Mouse (Mus musculus) CH12F3 (cell line): Measurements from ENCODE around the gene Tecta.

ENCODE experiments used
- in situ Hi-C: fragments of 300-500 bp; cut with MboI; formaldehyde crosslinking; loops from 2 replicates; pipeline ENCODE4 v1.14.3; 2020; ENCODE audit warnings: low sequenced_read_pairs

Tecta gene

DNA sequence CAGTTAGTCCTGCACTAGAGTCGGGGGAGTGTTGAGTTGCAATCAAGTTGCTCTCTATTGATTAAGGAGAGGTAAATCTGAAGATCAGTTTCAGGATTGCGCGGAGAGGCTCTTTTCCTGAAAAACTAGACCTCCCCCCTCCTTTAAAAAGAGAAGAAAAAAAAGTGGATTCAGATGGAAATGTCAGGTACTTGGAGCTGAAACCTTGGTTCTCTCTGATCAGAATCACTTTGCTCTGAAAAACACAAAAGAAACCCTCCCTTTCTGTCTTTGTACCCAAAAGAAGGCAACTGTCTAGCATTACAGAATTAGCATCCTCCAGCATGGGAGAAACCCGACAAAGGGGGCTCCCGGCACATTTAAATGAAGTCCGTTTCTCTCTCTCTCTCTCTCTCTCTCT is at the start of gene Tecta:
Tecta (minus strand) TSS at position 101 of the 400 bp plus-strand sequence.
- in situ Hi-C loops = no loop called here

DNA sequence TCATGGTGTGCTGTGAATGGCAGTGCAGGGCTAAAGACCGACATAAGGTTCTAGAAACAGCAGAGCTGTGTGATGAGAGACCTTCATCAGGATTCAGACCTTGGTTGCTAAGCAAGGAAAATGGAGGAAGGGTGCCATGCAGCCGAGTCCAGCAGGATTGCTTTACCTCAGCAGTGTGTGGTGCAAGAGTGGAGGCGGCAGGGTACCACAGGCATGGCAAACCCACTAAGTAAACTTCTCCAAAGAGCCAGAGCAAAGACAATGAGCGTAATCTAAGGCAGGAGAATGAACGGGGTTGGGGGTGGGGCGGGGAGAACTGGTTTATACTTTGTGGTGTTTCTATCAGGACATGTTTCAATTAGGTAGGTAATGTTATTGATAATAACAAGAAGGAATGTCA is 49.3 kb upstream of the Tecta start:
- in situ Hi-C loops = no loop called here

GRCm38 (mm10) chr9:42442100-42442499 is 42.4 kb upstream of the Tecta start:
- in situ Hi-C loops = no loop called here

DNA sequence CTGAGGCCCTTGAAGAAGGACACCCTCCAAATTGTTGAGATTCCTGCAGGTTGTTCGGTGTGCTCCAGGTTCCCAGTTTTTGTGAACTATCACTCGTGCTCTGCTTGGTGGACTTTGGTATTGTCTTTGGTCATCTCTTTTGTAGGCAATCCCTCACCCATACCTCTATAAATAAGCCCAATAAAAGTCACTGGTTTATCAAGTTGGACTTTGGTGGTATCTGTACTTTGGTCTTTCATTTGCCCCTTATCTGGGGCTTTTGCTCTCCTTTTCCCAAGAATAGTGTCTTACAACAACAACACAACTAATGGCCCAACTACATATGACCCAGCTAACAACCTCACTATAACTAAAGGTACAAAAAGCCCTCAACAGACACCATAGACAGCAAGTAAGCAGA is 41.5 kb upstream of the Tecta start:
- in situ Hi-C loops = no loop called here

DNA sequence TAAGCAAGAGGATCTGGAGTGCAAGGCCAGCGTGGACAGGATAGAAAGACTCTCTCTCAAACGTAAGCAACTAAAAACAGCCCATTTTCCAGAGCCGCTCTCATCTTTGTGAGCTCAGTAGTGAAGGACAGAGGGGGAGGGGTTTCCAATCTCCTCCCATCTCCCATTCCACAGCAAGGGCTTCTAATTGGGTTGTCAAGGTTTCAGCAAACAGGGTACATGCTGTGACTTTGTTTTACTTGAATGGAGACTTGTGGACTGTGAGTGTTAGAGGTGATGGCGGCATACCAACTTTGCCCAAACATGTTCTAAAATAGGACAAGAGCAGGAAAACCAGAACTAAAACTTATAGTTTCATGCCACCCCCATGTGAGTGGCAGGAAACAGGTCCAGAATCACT is 39.7 kb upstream of the Tecta start:
- in situ Hi-C loops = no loop called here

DNA sequence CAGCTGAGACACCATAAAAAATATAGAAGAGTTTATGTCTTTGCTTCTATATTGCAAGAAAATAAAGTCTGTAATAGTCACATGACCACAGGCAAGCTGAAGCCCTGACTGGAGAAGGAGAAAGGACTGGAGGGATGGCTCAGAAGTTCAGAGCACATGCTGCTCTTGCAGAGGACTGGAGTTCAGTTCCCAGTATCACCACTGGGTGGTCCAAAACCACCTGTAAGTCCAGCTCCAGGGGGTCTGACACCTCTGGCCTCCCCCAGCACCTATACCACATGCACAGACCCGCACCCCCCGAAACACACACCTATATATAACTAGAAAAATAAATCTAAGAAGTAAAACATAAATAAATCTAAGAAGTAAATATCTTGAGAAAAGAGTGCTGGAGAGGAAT is 32.4 kb upstream of the Tecta start:
- in situ Hi-C loops = no loop called here

- in situ Hi-C loops = no loop called here
Observed at GRCm38 (mm10) chr9:42431606-42432005, 31.9 kb upstream of the Tecta start.

DNA sequence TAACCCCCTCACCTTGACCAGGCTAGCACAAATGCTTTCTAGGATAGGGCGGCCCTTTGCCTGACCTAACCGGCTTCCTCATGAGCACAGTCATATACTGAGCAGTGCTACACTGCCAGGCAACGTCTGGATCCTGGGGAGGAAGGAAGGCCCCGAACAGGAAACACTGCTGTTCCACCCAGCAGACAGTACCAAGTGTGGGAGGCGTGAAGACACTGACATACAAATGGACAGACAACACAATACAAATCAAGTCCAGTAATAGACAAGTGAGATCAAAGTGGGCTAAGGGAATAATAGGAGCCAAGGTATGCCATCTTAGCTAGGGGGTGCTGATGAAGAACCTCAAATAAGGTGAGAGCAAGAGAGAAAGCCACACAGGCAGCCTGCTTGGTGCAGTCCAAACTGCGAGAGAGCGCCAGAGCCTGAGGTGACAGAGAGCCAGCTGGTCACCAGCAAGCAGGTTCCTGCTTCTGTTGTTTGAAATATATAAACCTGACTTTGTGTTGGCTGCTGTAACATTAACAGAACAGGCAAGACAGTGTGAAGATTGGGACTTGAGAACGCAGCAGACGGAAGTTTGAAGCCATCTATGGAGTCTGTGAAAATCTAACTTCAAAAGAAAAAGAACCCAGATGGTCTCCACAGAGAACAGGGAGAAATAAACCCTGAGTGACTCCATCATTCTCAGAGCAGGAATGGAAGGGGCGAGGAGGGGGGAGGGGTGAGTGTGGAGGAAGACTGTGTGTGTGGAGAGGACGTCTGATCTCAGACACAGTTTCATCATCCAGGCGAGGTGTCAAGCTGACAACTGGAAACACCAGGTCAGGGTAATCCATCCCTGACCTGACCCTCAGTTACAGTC is 28.6 kb upstream of the Tecta start:
- in situ Hi-C loops = no loop called here

DNA sequence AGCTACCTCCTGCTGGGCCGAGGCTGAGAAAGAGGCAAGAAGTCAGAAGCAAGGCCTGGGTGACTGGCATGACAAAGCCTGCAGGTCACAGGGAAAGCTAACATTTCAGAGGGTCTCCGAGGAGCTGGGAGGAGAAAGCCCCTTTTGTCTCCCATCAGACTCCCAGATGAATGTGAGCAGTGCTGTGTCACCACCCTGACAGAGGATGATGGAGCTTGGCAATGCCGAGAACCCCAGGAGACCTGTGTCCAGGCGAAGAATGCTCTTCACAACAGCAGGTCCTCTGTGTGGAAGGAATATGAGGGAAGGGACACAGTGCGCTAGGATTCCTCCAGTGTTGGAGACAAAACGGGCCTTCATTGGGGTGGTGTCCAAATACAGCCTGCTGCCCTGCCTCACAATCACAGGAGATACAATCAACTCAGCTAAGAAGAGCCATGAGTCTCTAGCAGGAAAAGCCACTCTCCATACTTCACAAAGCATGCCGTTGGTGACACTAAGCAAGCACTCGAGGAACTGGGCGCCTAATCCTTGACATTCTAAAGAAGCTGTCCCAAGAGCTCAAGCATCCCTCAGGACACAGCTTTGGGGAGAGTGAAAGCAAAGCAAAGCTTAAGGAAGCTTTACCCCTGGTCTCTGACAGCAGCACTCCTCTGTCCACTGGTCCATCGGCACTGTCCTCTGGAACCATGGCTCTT is 27.1 kb upstream of the Tecta start:
- in situ Hi-C loops = no loop called here

DNA sequence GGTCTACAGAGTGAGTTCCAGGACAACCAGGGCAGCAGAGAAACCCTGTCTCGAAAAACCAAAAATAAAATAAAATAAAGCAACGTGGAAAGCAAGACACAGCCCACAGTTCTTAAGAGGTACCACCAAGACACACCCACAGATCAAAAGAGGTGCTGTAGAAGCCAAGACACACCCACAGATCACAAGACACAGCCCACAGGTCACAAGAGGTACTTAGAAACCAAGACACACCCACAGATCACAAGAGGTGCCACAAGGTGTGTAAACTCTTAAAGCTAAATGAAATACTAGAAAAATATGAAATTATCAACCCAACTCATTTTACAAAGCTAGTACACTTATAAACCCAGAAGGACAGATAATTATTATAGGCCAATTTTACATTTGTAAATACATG is 23.9 kb upstream of the Tecta start:
- in situ Hi-C loops = no loop called here

DNA sequence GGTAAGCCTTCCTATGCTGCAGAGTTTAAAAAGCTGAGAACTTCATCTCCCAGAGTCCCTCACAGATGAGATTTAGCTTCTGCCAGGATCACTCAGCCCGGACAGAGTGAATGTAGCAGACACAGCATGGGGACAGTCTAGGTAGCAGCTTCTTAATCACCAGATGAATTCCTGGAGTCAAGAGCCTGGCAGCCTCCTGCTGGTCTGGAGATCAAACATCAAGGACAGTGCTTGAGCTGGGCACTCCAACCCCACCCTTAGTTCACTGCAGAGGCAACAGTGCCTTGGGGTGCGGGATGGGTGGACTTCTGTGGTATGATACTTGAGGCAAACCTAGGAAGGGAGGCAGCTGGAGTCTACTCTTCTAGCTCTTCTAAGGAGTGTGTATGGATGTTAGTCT is 20.0 kb upstream of the Tecta start:
- in situ Hi-C loops = no loop called here

DNA sequence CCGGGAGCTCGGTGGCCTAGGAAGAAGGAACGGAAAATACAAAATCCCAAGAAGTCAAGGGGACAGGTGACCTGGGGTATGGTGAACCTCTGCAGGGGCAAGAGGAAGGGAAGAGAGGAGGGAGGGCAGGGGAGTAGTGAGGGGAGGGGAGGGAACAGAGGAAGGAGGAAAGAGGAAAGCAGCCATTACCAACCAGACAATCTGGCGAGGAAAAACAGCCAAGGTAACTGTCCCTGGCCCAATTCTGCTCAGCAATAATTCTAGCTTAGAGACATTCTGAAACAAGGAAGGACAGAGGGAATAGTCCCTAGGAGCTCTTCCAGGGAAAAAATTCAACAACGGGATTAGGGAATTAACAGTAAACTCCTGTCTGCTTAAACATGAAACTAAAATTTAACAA is 19.1 kb upstream of the Tecta start:
- in situ Hi-C loops = no loop called here

DNA sequence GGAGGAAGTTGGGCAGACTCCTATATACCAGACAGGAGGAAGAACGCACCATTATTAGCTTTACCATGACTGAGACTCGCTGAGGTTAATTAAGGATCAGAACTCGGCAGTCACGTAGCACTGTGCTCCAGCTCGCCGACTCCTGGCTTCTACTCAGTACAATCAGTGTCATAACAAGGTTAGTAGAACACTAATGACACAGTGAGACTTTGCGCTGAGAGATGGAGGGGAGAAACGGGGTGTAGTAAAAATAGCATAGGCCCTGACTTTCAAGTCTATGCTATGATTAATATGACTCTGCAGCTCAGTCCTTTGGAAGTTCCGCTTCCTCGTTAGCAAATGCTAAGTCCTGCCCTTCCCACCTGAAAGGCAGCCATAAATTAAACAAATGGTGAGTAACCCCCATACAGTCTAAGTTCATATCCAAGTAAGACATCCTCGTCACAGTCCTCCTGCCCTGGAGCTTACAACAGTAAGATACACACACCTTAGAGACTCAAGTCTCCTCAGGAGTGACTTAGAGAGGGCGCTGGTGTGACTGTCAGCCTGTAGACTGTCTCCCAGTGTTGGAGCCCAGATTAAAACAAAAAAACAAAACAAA is 17.7 kb upstream of the Tecta start:
- in situ Hi-C loops = no loop called here

DNA sequence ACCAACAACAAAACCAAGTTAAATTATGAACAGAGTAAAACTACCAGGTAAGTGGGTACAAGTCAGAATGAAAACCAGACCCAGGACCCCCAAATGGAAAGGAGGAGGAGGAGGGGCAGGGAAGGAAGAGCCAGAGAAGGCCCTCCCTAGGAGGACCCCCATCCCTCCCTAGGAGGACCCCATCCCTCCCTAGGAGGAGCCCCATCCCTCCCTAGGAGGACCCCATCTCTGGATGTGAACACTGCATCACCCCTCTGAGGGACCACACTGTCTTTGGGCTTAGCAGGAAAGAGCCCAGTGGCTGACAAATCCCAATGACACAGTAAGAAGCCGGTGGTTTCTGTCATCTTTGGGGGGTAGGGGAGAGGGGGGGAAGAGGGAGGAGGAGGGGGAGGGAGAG is 15.5 kb upstream of the Tecta start:
- in situ Hi-C loops = no loop called here

DNA sequence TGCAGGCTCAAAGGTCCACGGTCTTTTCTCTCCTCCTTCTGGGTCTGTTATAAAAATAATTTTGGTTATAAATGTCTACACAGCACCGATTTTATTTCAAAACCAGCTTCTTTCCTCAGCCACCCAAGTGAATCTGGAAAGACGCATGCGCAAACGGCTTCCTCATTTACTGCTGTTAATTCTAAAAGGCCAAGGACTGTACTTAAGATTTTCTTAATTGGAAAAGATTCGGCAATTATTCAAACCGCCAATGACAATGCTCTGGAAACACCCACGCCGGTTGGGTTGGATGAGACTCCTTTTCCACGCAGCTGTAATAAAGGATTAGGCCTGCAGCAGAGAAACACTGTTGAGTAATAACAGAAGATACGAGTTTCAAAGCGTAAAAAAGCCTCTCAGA is 13.6 kb upstream of the Tecta start:
- in situ Hi-C loops = no loop called here

GRCm38 (mm10) chr9:42411296-42411695 is 11.6 kb upstream of the Tecta start:
- in situ Hi-C loops = no loop called here

DNA sequence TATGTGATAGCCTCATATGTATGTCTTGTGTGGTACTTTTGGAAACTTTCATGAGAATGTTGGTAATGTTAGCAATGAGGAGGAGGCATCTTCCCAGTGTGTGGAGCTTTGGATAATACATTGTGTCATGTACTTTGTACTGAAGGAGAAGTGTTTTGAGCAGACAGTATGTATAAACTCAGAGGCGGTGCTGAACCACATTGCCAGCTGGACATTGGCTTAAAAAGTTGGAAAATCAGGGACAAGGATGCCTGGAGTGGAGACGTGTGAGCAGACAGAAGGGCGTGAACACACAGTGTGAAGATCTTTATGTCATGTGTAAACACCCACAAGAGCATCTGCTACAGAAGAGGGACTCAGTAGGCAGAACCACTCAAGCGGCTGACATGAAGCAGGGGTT is 6.0 kb upstream of the Tecta start:
- in situ Hi-C loops = no loop called here

DNA sequence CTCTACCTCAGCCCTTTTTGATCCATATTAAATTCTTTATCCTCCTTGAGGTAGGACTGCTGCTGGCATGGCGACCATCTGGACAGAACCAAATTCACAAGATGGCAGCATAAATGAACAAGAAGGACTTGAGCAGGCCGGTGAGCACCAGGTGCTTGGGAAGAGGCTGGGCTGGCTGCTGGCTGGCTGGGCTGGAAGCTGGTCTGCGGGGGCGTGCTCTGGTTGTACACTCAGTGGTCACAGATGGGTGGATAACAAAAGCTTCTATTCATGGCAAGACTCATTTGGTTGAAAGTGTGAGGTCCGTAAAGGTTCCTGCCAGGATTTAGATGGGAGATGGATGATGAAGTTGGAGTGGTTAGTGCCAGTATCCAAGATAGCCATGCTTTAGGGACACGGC is 1.8 kb upstream of the Tecta start:
- in situ Hi-C loops = no loop called here

- in situ Hi-C loops = no loop called here
Observed at GRCm38 (mm10) chr9:42396141-42396540, 3.6 kb downstream of the Tecta start.

DNA sequence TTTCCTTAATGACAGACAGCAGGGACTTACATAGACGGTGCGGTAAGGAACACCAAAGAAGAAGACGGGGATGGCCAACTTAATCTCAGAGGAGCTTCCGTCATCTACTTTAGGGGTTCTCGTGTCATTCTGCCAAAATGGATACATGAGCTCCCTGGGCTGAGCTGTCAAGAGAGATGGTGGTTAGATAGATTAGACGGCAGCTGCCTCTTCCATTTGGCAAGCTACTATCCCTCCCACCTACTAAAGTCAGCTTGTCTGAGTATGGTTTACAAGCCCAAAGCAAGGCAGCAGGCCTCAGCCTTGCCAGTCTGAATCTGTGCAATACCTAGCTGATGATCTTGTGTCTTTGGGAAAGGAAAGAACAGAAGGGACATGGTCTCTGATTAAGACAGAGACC is 4.8 kb downstream of the Tecta start:
- in situ Hi-C loops = no loop called here

- in situ Hi-C loops = no loop called here
Observed at GRCm38 (mm10) chr9:42394321-42394720, 5.4 kb downstream of the Tecta start.

GRCm38 (mm10) chr9:42392927-42393326 is 6.8 kb downstream of the Tecta start:
- in situ Hi-C loops = no loop called here
